Mouse (Mus musculus) urinary bladder, postnatal 10 days (tissue): Measurements from ENCODE around the gene Tcte2.

Experiments
- DNase-seq: peaks from one replicate; pipeline ENCODE4 v3.0.0; 2022; ENCODE audit warnings: low spot score

Tcte2 gene

GRCm38 (mm10) chr17:13745373-13745772 lies 16.3 kb downstream of the Tcte2 start:
- no peak for DNase-seq

DNA sequence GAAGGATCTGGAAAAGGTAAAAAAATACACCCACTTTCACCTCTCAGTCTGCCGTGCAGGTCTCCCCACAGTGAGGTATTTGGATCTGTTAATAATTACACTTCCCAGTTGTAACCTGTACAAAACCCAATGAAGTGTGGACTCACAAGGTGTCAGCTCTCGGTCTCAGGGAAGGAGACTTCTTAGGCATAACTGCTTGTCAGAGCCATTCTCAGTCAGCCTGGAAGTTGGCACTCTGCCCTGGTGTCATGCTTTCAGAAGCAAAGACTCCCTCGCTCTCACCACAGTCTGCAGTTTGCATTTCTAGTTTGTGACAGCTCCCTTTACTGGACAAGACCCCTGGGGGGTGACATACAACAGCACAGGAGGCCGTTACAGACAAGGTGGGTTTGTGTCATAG lies 16.8 kb downstream of the Tcte2 start:
- DNase-seq: no peak

DNA sequence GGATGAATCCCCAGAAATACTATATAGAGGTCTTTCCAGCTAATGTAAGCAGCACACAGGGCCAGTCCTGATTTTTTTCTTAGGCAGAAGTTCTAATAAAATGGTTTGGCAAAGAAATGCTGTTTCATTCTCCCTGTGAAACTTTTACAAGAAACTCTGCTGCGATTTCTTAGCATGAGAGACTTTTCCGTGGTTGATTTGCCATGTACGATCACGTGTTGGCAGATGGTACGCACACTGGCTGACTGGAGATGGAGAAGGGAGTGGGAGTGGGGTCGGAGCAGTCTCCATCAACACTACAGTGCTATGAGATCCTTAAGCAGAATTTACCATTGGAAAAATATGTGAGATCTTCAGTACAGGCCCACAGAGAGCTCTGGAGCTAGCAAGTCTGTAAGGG lies 17.4 kb downstream of the Tcte2 start:
- DNase-seq: no peak

DNA sequence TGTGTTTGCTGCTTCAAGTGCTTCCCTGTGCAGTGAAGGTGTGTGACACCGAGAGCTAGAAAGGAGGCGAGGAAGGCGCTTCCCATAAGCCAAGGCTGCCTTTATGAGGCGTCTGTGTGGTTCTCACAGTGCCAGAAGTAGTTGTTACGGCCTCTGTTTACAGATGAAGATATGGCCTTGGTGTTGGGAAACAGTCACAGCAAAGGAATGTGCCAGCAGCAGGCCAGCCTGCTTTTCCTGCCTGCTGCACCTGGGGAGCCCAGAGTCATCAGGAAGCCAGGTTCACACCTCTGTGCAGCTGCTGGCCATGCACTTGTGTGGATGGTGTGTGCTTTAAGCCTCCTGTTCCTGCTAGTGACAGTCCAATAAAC lies 17.9 kb downstream of the Tcte2 start:
- DNase-seq: no peak

DNA sequence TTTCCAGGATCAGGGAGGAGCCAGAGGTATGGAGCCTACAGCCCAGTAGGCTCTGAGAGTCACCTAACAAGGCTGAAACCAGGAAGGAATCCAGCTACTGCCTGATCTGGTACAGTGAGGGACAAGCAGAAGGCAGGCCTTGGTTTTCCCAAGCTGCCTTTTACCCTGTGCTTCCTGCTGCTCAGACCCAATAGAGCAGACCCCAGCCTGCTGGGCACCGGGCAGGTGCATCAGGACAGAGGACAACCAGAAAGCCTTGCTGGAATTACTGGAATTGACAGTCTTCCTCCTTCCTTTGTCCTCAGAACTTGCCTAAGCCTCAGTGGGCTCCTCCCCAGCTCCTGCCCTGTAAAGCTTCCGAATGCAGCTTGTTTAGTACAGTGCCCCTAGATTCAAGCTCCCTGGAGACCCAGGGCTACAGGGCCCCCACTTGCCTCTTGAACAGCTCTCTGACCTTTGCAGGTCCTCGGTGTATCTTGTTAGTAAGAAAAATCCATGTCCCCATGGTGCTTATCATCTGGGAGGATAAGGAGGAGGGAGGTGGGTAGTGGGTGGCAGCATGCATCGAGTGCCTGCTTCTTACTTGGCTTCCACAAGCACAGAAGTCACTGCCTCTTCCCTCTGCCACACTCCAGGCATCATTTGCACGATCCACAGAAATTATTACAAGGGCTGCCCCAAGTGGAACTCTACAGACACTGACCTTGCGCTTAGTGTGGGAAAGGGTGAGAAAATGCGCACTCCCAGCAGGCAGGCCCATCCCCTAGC lies 18.5 kb downstream of the Tcte2 start:
- no peak for DNase-seq

DNA sequence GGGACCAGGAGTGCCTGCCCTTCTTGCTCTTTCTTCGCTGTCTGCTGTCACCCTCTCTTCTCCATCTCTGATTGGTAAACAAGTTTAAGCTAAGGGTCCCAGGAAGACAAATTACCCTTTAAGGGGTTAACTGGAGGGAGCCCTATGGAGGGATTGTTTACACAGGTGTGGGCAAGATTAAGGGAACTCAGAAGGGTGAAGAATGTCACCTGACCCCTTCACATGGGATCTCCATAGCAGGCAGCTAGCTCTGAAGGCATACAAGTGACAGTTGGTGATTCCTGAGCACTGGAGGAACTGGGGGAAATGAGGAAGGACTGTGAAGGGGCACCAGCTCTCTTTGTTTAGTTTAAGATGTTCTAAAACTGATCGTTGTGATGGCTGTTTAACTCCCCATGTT lies 19.3 kb downstream of the Tcte2 start:
- no peak for DNase-seq

- no peak for DNase-seq
Observed at GRCm38 (mm10) chr17:13741611-13742010, 20.0 kb downstream of the Tcte2 start.

- no peak for DNase-seq
Observed at GRCm38 (mm10) chr17:13740796-13741195, 20.8 kb downstream of the Tcte2 start.

DNA sequence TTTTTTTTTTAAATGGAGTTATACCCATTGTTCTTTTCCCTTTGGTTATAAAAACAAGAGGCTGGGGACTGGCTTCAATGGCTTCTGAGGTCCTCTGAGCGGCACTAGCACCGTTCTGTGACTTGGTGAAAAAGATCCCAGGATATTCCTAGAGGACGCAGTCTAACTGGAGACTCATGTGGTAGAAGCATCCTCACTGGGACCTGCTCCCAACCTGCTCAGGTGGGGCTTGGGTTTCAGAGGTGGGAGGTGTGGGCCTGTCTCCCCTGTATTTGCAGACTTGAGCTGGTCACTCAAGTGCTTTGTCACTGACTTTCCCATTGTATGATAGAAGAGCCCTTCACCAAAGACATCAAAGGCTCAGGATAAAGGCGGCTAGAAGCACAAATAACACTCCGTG lies 21.6 kb downstream of the Tcte2 start:
- no peak for DNase-seq

DNA sequence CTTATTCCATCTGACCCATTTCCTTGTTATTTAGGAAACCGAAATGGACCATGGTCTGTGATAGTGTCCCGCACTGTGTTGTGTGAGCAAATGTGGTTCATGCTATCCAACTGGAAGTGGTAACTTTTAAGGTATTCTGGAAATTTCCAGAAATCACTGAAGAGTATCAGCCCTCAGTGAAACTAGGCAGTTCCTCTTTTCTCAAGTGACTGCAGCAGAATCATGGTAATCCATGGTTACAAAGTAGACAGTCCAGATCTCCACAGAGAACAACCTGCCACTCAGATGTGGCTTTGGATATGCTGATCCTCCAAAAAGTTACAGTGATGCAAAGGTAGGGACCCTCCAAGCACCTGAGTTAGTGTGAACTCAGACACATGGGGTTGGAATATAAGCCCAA lies 22.7 kb downstream of the Tcte2 start:
- no peak for DNase-seq

- DNase-seq: no peak
Observed at GRCm38 (mm10) chr17:13738121-13738776, 23.4 kb downstream of the Tcte2 start.

DNA sequence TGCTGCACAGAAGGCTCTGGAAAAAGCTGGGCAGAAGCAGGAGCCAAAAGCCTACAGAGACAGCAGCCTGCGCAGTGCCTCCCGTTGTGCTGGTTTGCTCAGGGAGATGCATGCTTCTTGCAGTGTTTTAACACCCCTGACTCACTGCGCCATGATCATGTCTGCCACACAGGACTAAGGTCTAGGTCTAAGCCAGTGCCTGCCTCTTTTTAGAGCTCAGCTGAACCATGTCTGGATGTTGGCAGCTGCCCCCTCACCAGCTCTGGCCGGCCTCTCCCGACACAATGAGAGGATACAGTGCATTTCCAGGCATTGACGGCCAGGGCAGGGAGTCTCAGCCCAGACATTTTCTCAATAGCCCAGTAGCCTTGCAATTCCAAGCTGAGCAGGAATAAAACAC lies 24.3 kb downstream of the Tcte2 start:
- no peak for DNase-seq

DNA sequence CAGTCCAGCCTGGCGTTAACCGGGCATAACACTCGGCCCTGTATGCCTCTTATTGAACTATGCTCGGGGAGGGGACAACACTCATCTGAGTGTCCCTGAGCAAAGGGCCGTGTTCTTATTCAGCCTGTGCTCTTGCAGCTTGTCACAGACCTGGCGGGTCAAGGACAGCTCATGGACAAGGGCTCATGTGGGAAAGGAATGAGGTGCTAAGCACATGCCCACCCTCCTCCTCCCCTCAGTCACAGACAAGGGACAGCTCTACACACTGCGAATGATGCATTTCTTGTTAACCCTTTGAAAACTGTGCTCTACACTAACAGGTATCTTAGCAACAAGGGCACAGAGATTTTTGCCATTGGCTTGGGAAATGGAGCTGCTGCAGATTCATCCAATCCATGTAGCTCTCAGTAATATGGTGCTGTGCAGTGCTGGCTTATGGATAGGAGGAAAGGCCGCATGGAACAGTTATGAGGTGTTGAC lies 25.8 kb downstream of the Tcte2 start:
- DNase-seq: no peak

DNA sequence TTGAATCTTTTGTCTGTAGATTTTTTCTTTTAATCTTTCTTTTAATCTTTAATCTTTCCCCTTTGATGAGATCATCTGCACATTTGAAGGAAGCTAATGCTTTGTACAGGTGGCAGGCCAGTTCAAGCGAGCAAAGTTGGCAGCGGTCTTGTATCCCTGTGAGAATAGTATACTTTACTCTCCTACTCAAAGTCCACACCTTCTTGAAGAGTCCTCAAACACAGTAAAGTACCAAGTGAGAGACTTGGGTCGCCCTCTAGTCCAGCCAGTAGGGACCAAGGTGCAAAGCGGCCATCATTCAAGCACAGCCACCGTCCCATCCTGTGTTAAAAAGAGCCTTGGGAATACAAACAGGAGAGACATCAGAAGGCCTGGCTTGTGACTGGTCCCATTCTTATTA lies 26.6 kb downstream of the Tcte2 start:
- DNase-seq: no peak

- no peak for DNase-seq
Observed at GRCm38 (mm10) chr17:13733971-13734370, 27.7 kb downstream of the Tcte2 start.

DNA sequence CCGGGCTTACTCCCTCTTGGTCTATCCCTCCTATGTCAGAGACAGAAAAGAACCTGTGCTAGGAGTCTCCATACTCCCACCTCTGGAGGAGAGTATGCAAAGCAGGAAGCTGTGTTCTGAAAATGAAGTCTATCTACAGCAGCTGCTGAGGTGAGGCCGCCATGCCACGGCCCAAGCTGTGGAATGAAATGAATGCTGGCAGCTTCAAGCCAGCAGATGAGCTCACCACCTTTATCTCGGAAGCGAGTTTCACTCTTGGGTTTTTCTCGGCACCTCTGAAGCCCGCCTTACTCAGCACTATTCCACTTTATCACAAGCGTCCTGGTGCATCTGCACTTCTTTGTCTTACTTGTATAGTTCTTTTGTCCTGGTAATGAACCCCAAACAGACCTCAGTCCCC lies 28.9 kb downstream of the Tcte2 start:
- no peak for DNase-seq

- no peak for DNase-seq
Observed at GRCm38 (mm10) chr17:13731727-13732112, 29.9 kb downstream of the Tcte2 start.

- DNase-seq: no peak
Observed at GRCm38 (mm10) chr17:13730980-13731726, 30.5 kb downstream of the Tcte2 start.

DNA sequence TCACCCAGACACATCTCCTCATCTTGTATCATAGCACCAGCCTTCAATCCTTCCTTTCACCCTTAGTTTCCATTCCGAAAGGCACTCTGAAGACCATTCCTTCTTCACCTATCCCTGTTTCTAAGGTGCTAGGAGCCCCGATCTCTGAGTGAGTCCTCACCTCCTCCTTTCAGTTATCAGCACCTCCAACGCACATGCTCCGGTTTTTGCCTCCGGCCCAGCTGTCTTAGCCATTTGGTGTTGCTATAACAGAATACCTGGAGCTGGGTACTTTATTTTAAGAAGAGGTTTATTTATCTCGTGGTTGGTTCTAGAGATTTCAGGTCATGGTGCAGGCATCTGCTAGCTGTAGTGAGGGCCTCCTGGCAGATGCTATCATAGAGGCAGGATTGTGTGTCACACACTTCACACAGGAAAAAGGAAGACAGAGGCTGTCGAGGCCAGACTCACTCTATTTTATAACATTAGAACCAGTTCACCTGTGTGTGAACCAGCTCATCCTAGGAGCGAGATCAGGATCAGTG lies 34.7 kb downstream of the Tcte2 start:
- no peak for DNase-seq

DNA sequence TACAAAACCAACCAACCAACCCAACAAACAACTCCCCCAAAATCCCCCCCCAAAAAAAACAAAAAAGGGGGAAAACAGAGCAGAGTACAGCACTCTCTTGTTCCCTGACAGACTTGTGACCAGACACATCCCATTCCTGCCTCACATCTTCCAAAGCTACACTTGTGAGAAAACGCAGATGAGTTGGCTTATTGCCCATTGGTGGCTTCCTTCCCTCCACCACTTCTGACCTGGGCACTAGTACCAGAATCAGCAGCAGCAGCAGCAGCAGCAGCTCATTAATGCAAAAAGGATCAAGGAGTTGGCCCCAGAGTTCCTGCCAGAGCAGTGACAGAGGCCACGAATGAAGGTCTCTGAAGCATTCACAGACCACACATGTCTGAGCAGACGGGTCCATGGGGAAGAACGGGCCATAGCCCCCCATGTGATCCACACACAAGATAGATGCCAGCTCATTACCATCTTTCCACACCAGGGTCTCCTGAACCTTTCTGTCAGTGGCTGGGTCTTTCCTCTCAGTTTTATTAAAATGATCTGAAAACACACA lies 36.5 kb downstream of the Tcte2 start:
- DNase-seq: no peak

- DNase-seq: no peak
Observed at GRCm38 (mm10) chr17:13722434-13722833, 39.2 kb downstream of the Tcte2 start.

- no peak for DNase-seq
Observed at GRCm38 (mm10) chr17:13721372-13721771, 40.3 kb downstream of the Tcte2 start.

DNA sequence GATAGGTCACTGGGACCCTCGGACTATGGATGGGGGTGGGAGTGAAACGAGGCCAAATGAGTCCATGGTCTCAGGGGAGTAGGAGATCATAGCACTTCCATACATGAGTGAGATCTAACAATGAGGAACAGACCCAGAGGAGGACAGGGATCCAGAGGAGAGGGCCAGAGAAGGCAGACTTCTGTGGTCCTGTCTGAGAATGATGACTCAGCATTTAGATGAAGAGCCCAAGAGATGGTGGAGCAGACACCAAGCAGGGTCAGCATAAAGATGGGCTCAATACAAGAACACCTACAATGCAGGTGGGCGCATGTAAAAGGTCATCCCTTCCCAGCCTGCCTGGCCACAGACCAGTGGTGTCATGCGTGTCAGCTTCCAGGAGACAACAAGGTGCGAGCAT lies 41.4 kb downstream of the Tcte2 start:
- no peak for DNase-seq
